Mouse (Mus musculus) erythroblast, embryonic 14.5 days (primary cell): Measurements from ENCODE around the gene Abhd17c.

Experiments used
- GATA1 ChIP-seq: IDR thresholded peaks from 2 replicates; pipeline ENCODE4 v1.6.1; 2012; ENCODE audit warnings: low read length, inconsistent platforms, mixed read lengths
- TAL1 ChIP-seq: IDR thresholded peaks from 3 replicates; pipeline ENCODE4 v1.6.1; 2012; ENCODE audit warnings: low read length, inconsistent platforms, mixed read lengths

- TF ChIP-seq TAL1, result no peak
- no peak for TF ChIP-seq GATA1
These were observed 681 bp upstream of the Abhd17c start for GRCm38 (mm10) chr7:84152374-84152773.
